ENCODE assay signal across 8 mouse cellular contexts in genomic region chr17:34587423-34587811, GRCm38 (mm10). TPM values are rescaled to one million over a fixed set of nuclear protein-coding genes. Genes with fewer than 3 reads are reported as not detected.
DNase-seq lines count a peak whose midpoint lies in the region; ATAC-seq and TF ChIP-seq lines count a peak whose summit lies in the region.

No protein-coding gene starts in this region.

- under 1% methylated on average over 48 of the region's 50 CpGs for WGBS in forebrain, embryonic 16.5 days
- under 1% methylated on average over 50 of the region's 50 CpGs for WGBS in lung, embryonic 14.5 days

- intact Hi-C loops in heart, postnatal 36 days (cut with DNase I), result loop anchor here (2.0 kb wide), 1 partner anchor 23 kb away; the partner anchor contains the start of gene Notch4

- DNase-seq in ES-E14 (ENCODE audit: low read depth, low spot score), result no peak
- peak; percentile 96 to 100 for DNase-seq in cerebellum, adult 18-20 months
- peak; percentile 97 to 99 for DNase-seq in heart, postnatal 36 days
- peak; percentile 95 to 96 for DNase-seq in layer of hippocampus, adult 8-10 months (ENCODE audit: low spot score in 2 of 2)
- DNase-seq in lung, embryonic 14.5 days, result peak; percentile 98
- peak; percentile 94 for DNase-seq in testis, postnatal 14 days (ENCODE audit: low spot score)

- peak overlapping the region; percentile 90 for H3K27ac ChIP-seq in ES-E14 (ENCODE audit: insufficient read depth, low read depth, low read length, poor library complexity, severe bottlenecking)
- H3K27ac ChIP-seq in forebrain, embryonic 16.5 days (ENCODE audit: low read length), result peak overlapping the region; percentile 100
- peak overlapping the region; percentile 96 for H3K27ac ChIP-seq in lung, embryonic 14.5 days (ENCODE audit: low read depth)

- H3K9ac ChIP-seq in ES-E14 (ENCODE audit: insufficient read depth, low read depth, low read length, poor library complexity, severe bottlenecking), result peak overlapping the region; percentile 96
- H3K9ac ChIP-seq in forebrain, embryonic 16.5 days (replicated peaks; ENCODE audit: low read depth, low read length), result peak overlapping the region; percentile 94
- H3K9ac ChIP-seq in lung, embryonic 14.5 days, result peak overlapping the region; percentile 91

- peak; percentile 85 for ATAC-seq in forebrain, embryonic 16.5 days
- peak; percentile 82 for ATAC-seq in lung, embryonic 14.5 days (ENCODE audit: insufficient read depth)
- peak; percentile 51 for ATAC-seq in neutrophil, adult 5-6 weeks (ENCODE audit: extremely low read depth, insufficient number of reproducible peaks, low FRiP score, poor library complexity, severe bottlenecking)

- in situ Hi-C loops in ES-E14 (cut with MboI; ENCODE audit: low sequenced_read_pairs in 2 of 2, unreplicated experiment in 2 of 2), result no loop called here

- peaks cover 15 to 25% of the 10 kb centered on the region in 2 experiments for H3K4me1 ChIP-seq in ES-E14 (ENCODE audit: control insufficient read depth in 2 of 2, insufficient read depth in 2 of 2, low read length in 2 of 2, poor library complexity in 1 of 2)
- peaks cover 30% of the 10 kb centered on the region for H3K4me1 ChIP-seq in forebrain, embryonic 16.5 days (replicated peaks; ENCODE audit: control insufficient read depth, insufficient read depth, low read length)
- H3K4me1 ChIP-seq in lung, embryonic 14.5 days (ENCODE audit: insufficient read depth), result peaks cover 39% of the 10 kb centered on the region

- no peaks in the 10 kb centered on the region for H3K36me3 ChIP-seq in ES-E14 (ENCODE audit: control insufficient read depth, insufficient read depth, low read length, poor library complexity, severe bottlenecking)
- no peaks in the 10 kb centered on the region for H3K36me3 ChIP-seq in forebrain, embryonic 16.5 days (ENCODE audit: control insufficient read depth, insufficient read depth)
- no peaks in the 10 kb centered on the region for H3K36me3 ChIP-seq in lung, embryonic 14.5 days (ENCODE audit: insufficient read depth)

- peak overlapping the region; percentile 91 to 95 for H3K4me3 ChIP-seq in ES-E14 (ENCODE audit: insufficient read depth in 1 of 2, low read depth in 1 of 2, low read length in 2 of 2, poor library complexity in 1 of 2, severe bottlenecking in 1 of 2)
- peak overlapping the region; percentile 85 for H3K4me3 ChIP-seq in forebrain, embryonic 16.5 days (replicated peaks; ENCODE audit: low read length)
- H3K4me3 ChIP-seq in lung, embryonic 14.5 days (ENCODE audit: low read depth, low read length), result peak overlapping the region; percentile 75

- no peaks in the 10 kb centered on the region for H3K9me3 ChIP-seq in ES-E14 (ENCODE audit: control insufficient read depth, insufficient read depth, low read depth, low read length)
- no peaks in the 10 kb centered on the region for H3K9me3 ChIP-seq in forebrain, embryonic 16.5 days (ENCODE audit: control insufficient read depth, low read length)
- H3K9me3 ChIP-seq in lung, embryonic 14.5 days (ENCODE audit: low read depth, low read length), result no peaks in the 10 kb centered on the region

- no peaks in the 10 kb centered on the region for H3K27me3 ChIP-seq in forebrain, embryonic 16.5 days (replicated peaks; ENCODE audit: control insufficient read depth, insufficient read depth, low read length)
- H3K27me3 ChIP-seq in lung, embryonic 14.5 days (ENCODE audit: insufficient read depth, low read length), result no peaks in the 10 kb centered on the region

- H3K4me2 ChIP-seq in forebrain, embryonic 16.5 days (ENCODE audit: low read length), result peak overlapping the region; percentile 91
- peak overlapping the region; percentile 97 for H3K4me2 ChIP-seq in lung, embryonic 14.5 days

- no peak for TF ChIP-seq CTCF in lung, embryonic 14.5 days (IDR thresholded peaks at IDR 0.05; ENCODE audit: low read depth)

TF ChIP-seq in ES-E14, 5 proteins besides CTCF, POLR2A, EP300 and RAD21:
- TF ChIP-seq ZNF384 (IDR thresholded peaks at IDR 0.05; ENCODE audit: low read depth, low read length) (no peak), ZC3H11A (IDR thresholded peaks at IDR 0.05; ENCODE audit: borderline replicate concordance, low read depth, low read length) (no peak), HCFC1 (IDR thresholded peaks at IDR 0.05; ENCODE audit: borderline replicate concordance, insufficient read depth, low read length) (no peak; the same call in 1 of the 2 replicates)

RNA-seq across cellular contexts. Expression of gene Gpsm3, which starts 2.2 kb away (rescaled TPM):
- total RNA-seq in ES-E14 (2012; rRNA removed), result 4.9 and 5.8 TPM in 2 replicates
- 2.8 and 3.0 TPM in 2 replicates for polyA plus RNA-seq in forebrain, embryonic 16.5 days (2015; fragmentation: Nextera tagmentation; extraction: Ambion mirVana)
- 1 to 10 TPM; 4.7 to 4.8 TPM for total RNA-seq in heart, postnatal 36 days (2021)
- total RNA-seq in layer of hippocampus, adult 8-10 months (2022), result 1 to 10 TPM in 3 of 4 experiments, under 1 TPM in 1; 0.61 to 9.8 (median 5.5) TPM
- polyA plus RNA-seq in lung, embryonic 14.5 days (2014; fragmentation: Nextera tagmentation; extraction: Ambion mirVana), result 13.6 and 14.5 TPM in 2 replicates
- 188 and 218 TPM in 2 replicates for total RNA-seq in neutrophil, adult 5-6 weeks (2017)

RNA-seq across cellular contexts. Expression of gene Pbx2, which starts 3.6 kb away (rescaled TPM):
- total RNA-seq in ES-E14 (2012; rRNA removed), result 36.0 and 47.2 TPM in 2 replicates
- 5.3 and 7.6 TPM in 2 replicates for polyA plus RNA-seq in forebrain, embryonic 16.5 days (2015; fragmentation: Nextera tagmentation; extraction: Ambion mirVana)
- total RNA-seq in heart, postnatal 36 days (2021), result 10 to 100 TPM; 18.0 to 19.6 TPM
- total RNA-seq in layer of hippocampus, adult 8-10 months (2022), result 10 to 100 TPM; 54.3 to 76.6 (median 66.8) TPM
- polyA plus RNA-seq in lung, embryonic 14.5 days (2014; fragmentation: Nextera tagmentation; extraction: Ambion mirVana), result 10.1 and 10.4 TPM in 2 replicates
- total RNA-seq in neutrophil, adult 5-6 weeks (2017), result 89.6 and 100 TPM in 2 replicates

RNA-seq across cellular contexts. Expression of gene Ager, which starts 10.2 kb away (rescaled TPM):
- 2.3 and 2.5 TPM in 2 replicates for total RNA-seq in ES-E14 (2012; rRNA removed)
- 1.5 and 1.6 TPM in 2 replicates for polyA plus RNA-seq in forebrain, embryonic 16.5 days (2015; fragmentation: Nextera tagmentation; extraction: Ambion mirVana)
- total RNA-seq in heart, postnatal 36 days (2021), result under 1 TPM; 0.24 to 0.47 TPM
- total RNA-seq in layer of hippocampus, adult 8-10 months (2022), result 1 to 10 TPM in 1 of 4 experiments, under 1 TPM in 3; 0.51 to 1.5 (median 0.88) TPM
- 64.7 and 74.6 TPM in 2 replicates for polyA plus RNA-seq in lung, embryonic 14.5 days (2014; fragmentation: Nextera tagmentation; extraction: Ambion mirVana)
- total RNA-seq in neutrophil, adult 5-6 weeks (2017), result 15.7 and 19.8 TPM in 2 replicates

RNA-seq across cellular contexts. Expression of gene Rnf5, which starts 16.1 kb away (rescaled TPM):
- total RNA-seq in ES-E14 (2012; rRNA removed), result 21.4 and 22.8 TPM in 2 replicates
- 292 and 328 TPM in 2 replicates for polyA plus RNA-seq in forebrain, embryonic 16.5 days (2015; fragmentation: Nextera tagmentation; extraction: Ambion mirVana)
- 10 to 100 TPM; 35.7 to 37.1 TPM for total RNA-seq in heart, postnatal 36 days (2021)
- 10 to 100 TPM; 74.7 to 84.0 (median 76.3) TPM for total RNA-seq in layer of hippocampus, adult 8-10 months (2022)
- polyA plus RNA-seq in lung, embryonic 14.5 days (2014; fragmentation: Nextera tagmentation; extraction: Ambion mirVana), result 78.7 and 84.9 TPM in 2 replicates
- total RNA-seq in neutrophil, adult 5-6 weeks (2017), result 15.9 and 17.6 TPM in 2 replicates

RNA-seq across cellular contexts. Expression of gene Agpat1, which starts 16.6 kb away (rescaled TPM):
- 55.9 and 62.7 TPM in 2 replicates for total RNA-seq in ES-E14 (2012; rRNA removed)
- polyA plus RNA-seq in forebrain, embryonic 16.5 days (2015; fragmentation: Nextera tagmentation; extraction: Ambion mirVana), result 93.7 and 104 TPM in 2 replicates
- total RNA-seq in heart, postnatal 36 days (2021), result 10 to 100 TPM; 61.2 to 70.5 TPM
- 100 to 1,000 TPM; 138 to 163 (median 151) TPM for total RNA-seq in layer of hippocampus, adult 8-10 months (2022)
- polyA plus RNA-seq in lung, embryonic 14.5 days (2014; fragmentation: Nextera tagmentation; extraction: Ambion mirVana), result 52.5 and 54.1 TPM in 2 replicates
- 27.5 and 32.9 TPM in 2 replicates for total RNA-seq in neutrophil, adult 5-6 weeks (2017)

Comparison
In these comparisons a context has a peak if more than half of its experiments do, and no peak if none do; other contexts are left out.
1. RNA of gene Gpsm3, which starts 2.2 kb away (total RNA-seq): 188 to 218 TPM in neutrophil, adult 5-6 weeks; 0.61 to 9.8 TPM in layer of hippocampus, adult 8-10 months, 4.9 to 5.8 TPM in ES-E14 and 4.7 to 4.8 TPM in heart, postnatal 36 days; every median in the first group is over 10 times any median in the second.
2. Peak in every context shown above with its lines, with median percentiles within 50 percentile points of each other: H3K27ac ChIP-seq, H3K4me3 ChIP-seq, H3K9ac ChIP-seq and ATAC-seq.